Mouse (Mus musculus) hindbrain, postnatal 0 days (tissue): Measurements from ENCODE around the gene C1rl. TPM values are rescaled to one million over a fixed set of nuclear protein-coding genes. Genes with fewer than 3 reads are reported as not detected.
"Not testable (repeated sequence)": the region's sequence is repeated elsewhere in the genome, so short reads cannot be mapped to it uniquely, and the experiment has no call there.

Experiments used
- ATAC-seq: fragments of 200-750 bp; cut with Nextera tagmentation; 2 replicates; pipeline ENCODE4 v1.8.0; 2017; ENCODE audit warnings: mild to moderate bottlenecking, moderate TSS enrichment, moderate library complexity
- DNase-seq: peaks from one replicate; pipeline ENCODE4 v3.0.0-alpha.2; 2015; ENCODE audit warnings: low spot score
- H3K27ac ChIP-seq: fragments of 300-500 bp; sonication (generic); 2 replicates; pipeline ENCODE4 v1.5.1; 2014; ENCODE audit warnings: mild to moderate bottlenecking
- H3K27me3 ChIP-seq: fragments of 300-500 bp; sonication (generic); 2 replicates; pipeline ENCODE4 v1.6.1; 2014; ENCODE audit warnings: low read length, mixed read lengths; ENCODE audit not compliant: insufficient read depth
- H3K36me3 ChIP-seq: fragments of 300-500 bp; sonication (generic); 2 replicates; pipeline ENCODE4 v1.6.1; 2014; ENCODE audit warnings: low read length, mixed read lengths; ENCODE audit not compliant: insufficient read depth
- H3K4me1 ChIP-seq: fragments of 300-500 bp; sonication (generic); 2 replicates; pipeline ENCODE4 v1.6.1; 2014; ENCODE audit warnings: antibody characterized with exemption, low read length, mixed read lengths; ENCODE audit not compliant: insufficient read depth
- H3K4me2 ChIP-seq: fragments of 300-500 bp; sonication (generic); 2 replicates; pipeline ENCODE4 v1.6.1; 2014; ENCODE audit warnings: low read depth, mild to moderate bottlenecking, low read length, moderate library complexity, mixed read lengths
- H3K4me3 ChIP-seq: fragments of 300-500 bp; sonication (generic); 2 replicates; pipeline ENCODE4 v1.5.1; 2014; ENCODE audit warnings: low read length
- H3K9ac ChIP-seq: fragments of 300-500 bp; sonication (generic); replicated peaks from 2 replicates; pipeline ENCODE4 v1.6.1; 2014; ENCODE audit warnings: mild to moderate bottlenecking, low read length, moderate library complexity, mixed read lengths
- H3K9me3 ChIP-seq: fragments of 300-500 bp; sonication (generic); 2 replicates; pipeline ENCODE4 v1.6.1; 2016; ENCODE audit warnings: low read length, mixed read lengths
- CTCF ChIP-seq: IDR thresholded peaks from 2 replicates; pipeline ENCODE4 v1.5.1; 2016; ENCODE audit warnings: antibody characterized with exemption, control low read depth, low read depth
- WGBS: fragments of 180-500 bp; shearing (Covaris S2); extraction: QIAGEN DNeasy Blood & Tissue Kit; methylation state at CpG from one replicate; pipeline ENCODE4 v1.1.7; 2014; 5-methylcytosine and 5-hydroxymethylcytosine counted together
- polyA plus RNA-seq: library from polyadenylated mRNA; unstranded; fragments of >200 nt; fragmentation: Nextera tagmentation; extraction: Ambion mirVana; gene quantifications from 2 replicates; pipeline ENCODE4 v1.2.1, GENCODE M21; 2015
- total RNA-seq: library from RNA; depleted of rRNA; stranded (reverse); fragments of >200 nt; gene quantifications from 2 replicates; pipeline ENCODE4 v1.2.3, GENCODE M21; 2014

C1rl gene
- total and polyA plus RNA-seq, 2 experiments from 2014 or later = 0.31 to 0.41 TPM

GRCm38 (mm10) chr6:124478874-124479572 lies 13.9 kb upstream of the C1rl start:
- H3K9me3 ChIP-seq = no peaks in the 10 kb centered on the region
- WGBS = 88% methylated on average over 3 of the region's 3 CpGs
- no peak overlapping the region for H3K27ac ChIP-seq
- no peak for TF ChIP-seq CTCF
- no peaks in the 10 kb centered on the region for H3K27me3 ChIP-seq
- no peaks in the 10 kb centered on the region for H3K4me1 ChIP-seq
- ATAC-seq (no peak), DNase-seq (no peak)
- no peaks in the 10 kb centered on the region for H3K36me3 ChIP-seq
- H3K9ac ChIP-seq = no peak overlapping the region
- no peak overlapping the region for H3K4me3 ChIP-seq
- H3K4me2 ChIP-seq = no peak overlapping the region

- no peak for ATAC-seq
- WGBS = 93% methylated on average over 3 of the region's 3 CpGs
Measured at GRCm38 (mm10) chr6:124479573-124479930, 13.4 kb upstream of the C1rl start.

GRCm38 (mm10) chr6:124480295-124480694 lies 12.6 kb upstream of the C1rl start:
- no peaks in the 10 kb centered on the region for H3K4me1 ChIP-seq
- peak; percentile 77 for TF ChIP-seq CTCF
- no peak overlapping the region for H3K9ac ChIP-seq
- no peak overlapping the region for H3K4me3 ChIP-seq
- no peak overlapping the region for H3K4me2 ChIP-seq
- ATAC-seq (0 out of 2 replicates have a peak, but pooled peaks have one; percentile 15), DNase-seq (peak; percentile 81)
- WGBS = 50% methylated on average over 4 of the region's 4 CpGs
- no peaks in the 10 kb centered on the region for H3K27me3 ChIP-seq
- no peaks in the 10 kb centered on the region for H3K9me3 ChIP-seq
- no peak overlapping the region for H3K27ac ChIP-seq
- H3K36me3 ChIP-seq = no peaks in the 10 kb centered on the region

More at GRCm38 (mm10) chr6:124479573-124479930, 13.4 kb upstream of the C1rl start:
- Histone ChIP-seq H3K4me1 (no peaks in the 10 kb centered on the region), H3K36me3 (no peaks in the 10 kb centered on the region), H3K27me3 (no peaks in the 10 kb centered on the region), H3K9me3 (no peaks in the 10 kb centered on the region), H3K4me2 (no peak overlapping the region), H3K27ac (no peak overlapping the region), H3K9ac (no peak overlapping the region), H3K4me3 (no peak overlapping the region)
- no peak for DNase-seq
- no peak for TF ChIP-seq CTCF

DNA sequence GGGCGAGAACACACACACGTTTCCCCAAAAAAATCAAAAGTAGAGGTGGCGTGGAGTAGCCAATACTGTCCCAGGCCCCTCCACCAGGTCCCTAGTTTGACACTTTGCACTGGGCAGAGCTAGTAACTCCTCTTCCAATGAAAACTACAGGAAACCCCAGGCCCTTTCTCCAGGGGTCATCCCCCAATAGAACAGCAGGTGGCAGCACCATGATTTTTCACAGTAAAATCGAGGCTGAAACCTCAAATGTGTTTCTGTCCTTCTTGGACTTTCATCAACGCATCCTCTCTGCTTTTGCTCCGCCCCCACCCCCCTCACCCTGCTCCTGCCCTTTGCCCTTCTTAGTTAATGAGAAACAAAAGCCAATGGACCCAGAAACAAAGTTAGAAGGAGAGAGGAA lies 11.3 kb upstream of the C1rl start:
- Histone ChIP-seq H3K36me3 (no peaks in the 10 kb centered on the region), H3K9ac (no peak overlapping the region), H3K4me1 (no peaks in the 10 kb centered on the region), H3K4me2 (no peak overlapping the region), H3K4me3 (no peak overlapping the region), H3K27ac (no peak overlapping the region), H3K9me3 (no peaks in the 10 kb centered on the region), H3K27me3 (no peaks in the 10 kb centered on the region)
- WGBS = 31% methylated on average over 6 of the region's 6 CpGs
- peak; percentile 70 for TF ChIP-seq CTCF
- DNase-seq (peak; percentile 69), ATAC-seq (0 out of 2 replicates have a peak, but pooled peaks have one; percentile 36)

DNA sequence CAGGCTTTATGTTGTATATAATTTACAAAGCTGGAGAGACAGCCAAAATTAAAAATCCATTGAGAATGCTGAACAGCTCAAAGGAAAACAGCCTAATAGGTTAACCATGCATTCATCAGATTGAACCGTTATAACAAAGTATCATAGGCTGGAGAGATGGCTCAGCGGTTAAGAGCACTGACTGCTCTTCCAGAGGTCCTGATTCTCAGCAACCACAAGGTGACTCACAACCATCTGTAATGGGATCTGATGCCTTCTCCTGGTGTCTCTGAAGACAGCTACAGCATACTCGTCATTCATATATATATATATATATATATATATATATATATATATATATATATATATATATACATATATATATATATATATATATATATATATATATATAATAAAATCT lies 9.1 kb upstream of the C1rl start:
- not testable (repeated sequence) for H3K4me1 ChIP-seq, ATAC-seq, H3K9me3 ChIP-seq, H3K27me3 ChIP-seq, H3K36me3 ChIP-seq, H3K9ac ChIP-seq, H3K4me3 ChIP-seq, H3K27ac ChIP-seq, DNase-seq, H3K4me2 ChIP-seq
- 80% methylated on average over 3 of the region's 3 CpGs for WGBS

GRCm38 (mm10) chr6:124484851-124485250 lies 8.1 kb upstream of the C1rl start:
- DNase-seq (no peak), ATAC-seq (no peak)
- no peaks in the 10 kb centered on the region for H3K36me3 ChIP-seq
- no peak overlapping the region for H3K27ac ChIP-seq
- 84% methylated on average over 7 of the region's 7 CpGs for whole genome bisulfite sequencing
- H3K9ac ChIP-seq = no peak overlapping the region
- TF ChIP-seq CTCF = no peak
- H3K4me3 ChIP-seq = no peak overlapping the region
- H3K4me2 ChIP-seq = no peak overlapping the region
- H3K9me3 ChIP-seq = no peaks in the 10 kb centered on the region
- no peaks in the 10 kb centered on the region for H3K4me1 ChIP-seq
- no peaks in the 10 kb centered on the region for H3K27me3 ChIP-seq

DNA sequence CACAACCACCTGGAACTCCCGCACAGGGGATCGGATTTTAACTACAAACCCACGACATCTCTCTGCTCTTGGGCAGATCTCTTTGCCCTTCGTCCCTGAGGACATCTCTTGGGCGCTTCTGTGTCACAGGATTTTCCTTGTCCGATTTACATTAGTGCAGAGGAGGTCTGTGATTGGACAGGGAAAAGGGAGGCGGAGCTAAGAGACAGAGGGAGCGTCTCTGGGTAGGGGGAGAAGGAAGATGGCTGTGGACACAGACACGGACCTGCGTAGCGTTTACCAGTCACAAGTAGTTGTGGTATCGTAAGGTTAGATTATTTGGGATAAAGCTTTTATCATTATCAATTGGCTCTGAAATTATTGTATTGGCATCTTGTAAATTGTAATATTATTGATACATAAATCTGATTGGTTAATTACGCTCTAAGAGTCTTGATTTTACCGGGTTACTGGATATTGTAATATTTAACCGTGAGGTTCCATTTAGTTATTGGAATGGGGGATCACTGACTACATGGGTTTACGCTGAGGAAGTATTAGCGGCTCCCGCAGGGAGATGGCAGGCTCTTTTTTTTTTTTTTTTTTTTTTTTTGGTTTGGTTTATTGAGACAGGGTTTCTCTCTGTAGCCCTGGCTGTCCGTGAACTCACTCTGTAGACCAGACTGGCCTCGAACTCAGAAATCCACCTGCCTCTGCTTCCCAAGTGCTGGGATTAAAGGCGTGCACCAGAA lies 7.3 kb upstream of the C1rl start:
- Histone ChIP-seq H3K4me3 (peak overlapping the region; percentile 26), H3K9me3 (no peaks in the 10 kb centered on the region), H3K4me2 (peak overlapping the region; percentile 41), H3K4me1 (no peaks in the 10 kb centered on the region), H3K27me3 (no peaks in the 10 kb centered on the region), H3K36me3 (no peaks in the 10 kb centered on the region), H3K27ac (no peak overlapping the region), H3K9ac (no peak overlapping the region)
- peak; percentile 93 for ATAC-seq
- no peak for TF ChIP-seq CTCF
- 29% methylated on average over 21 of the region's 21 CpGs for WGBS
- DNase-seq = peak; percentile 73
